Mouse (Mus musculus): Measurements from ENCODE around the gene Sipa1l1. TPM values are rescaled to one million over a fixed set of nuclear protein-coding genes. Genes with fewer than 3 reads are reported as not detected.

The Sipa1l1 gene
- polyA plus RNA-seq, 1 experiment, result 50.5 TPM

DNA sequence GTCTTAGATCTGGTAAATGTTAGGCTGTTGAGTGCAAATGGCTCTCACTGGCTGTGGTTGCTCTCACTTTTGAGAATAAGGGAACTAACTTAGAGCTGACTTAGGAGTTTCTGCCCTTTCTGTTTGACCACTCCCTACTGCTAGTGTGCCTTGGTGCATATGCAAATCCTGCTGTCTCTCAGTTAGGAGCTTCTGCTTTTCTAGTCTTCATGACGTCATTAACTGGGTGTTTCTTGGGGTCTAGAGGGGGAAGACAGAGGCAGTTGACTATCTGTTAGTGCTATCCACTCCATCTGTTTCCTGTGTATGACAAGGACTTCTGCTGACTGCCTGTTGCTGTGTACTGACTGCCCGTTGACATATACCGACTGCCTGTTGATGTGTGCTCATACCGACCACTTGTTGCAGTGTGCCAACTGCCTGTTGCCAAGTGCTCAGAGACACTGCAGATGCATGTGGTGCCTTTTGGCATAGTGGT lies 56.7 kb downstream of the Sipa1l1 start:
- Histone ChIP-seq H3K27ac (ENCODE audit: insufficient read depth, low read depth, low read length) (no peak overlapping the region), H3K4me3 (ENCODE audit: insufficient read depth, low read depth, low read length) (no peak overlapping the region), H3K4me1 (ENCODE audit: control insufficient read depth, insufficient read depth, low read length) (peaks cover 14% of the 10 kb centered on the region)
- 69% methylated on average over 4 of the region's 4 CpGs for WGBS
- no peak for TF ChIP-seq CTCF (IDR thresholded peaks at IDR 0.05; ENCODE audit: insufficient read depth, low read depth, low read length)
- no peak for TF ChIP-seq POLR2A (IDR thresholded peaks at IDR 0.05; ENCODE audit: insufficient read depth, low read depth, low read length)

DNA sequence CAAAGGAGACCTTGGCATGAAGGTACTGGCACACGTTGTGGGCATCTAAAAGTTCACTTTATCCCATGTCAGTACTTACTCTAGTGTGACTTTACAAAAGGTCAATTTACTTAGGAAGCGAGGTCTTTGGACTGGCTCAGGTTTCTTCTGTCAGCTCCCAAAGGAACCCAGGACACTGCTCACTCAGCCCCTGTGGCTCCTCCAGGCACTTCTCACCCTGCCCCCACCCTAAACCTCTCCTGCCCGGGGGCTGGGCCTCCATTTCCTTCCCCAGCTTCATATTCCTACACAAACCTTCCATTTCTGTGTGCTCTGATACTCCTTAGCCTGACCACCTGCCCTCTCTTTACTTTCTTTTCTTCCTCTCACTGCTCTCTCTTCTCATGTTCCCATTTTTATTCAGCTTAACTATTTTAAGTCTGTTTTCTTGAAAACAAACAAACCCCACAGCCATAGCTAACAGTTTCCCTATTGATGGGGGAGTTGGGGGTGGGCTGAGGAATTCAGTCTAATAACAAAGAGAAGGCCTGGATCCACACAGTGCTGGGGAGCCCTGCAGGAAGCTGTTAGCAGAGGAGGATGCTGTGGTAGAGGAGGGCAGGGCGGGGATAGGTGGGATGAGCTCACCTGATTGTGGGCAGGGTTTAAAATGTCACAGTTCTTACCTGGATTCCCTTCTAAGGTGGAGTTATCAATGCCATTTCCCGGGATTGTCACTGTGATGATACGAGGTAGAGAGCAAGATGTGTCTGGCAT lies 57.4 kb downstream of the Sipa1l1 start:
- no peak for TF ChIP-seq POLR2A (IDR thresholded peaks at IDR 0.05; ENCODE audit: insufficient read depth, low read depth, low read length)
- no peak for TF ChIP-seq CTCF (IDR thresholded peaks at IDR 0.05; ENCODE audit: insufficient read depth, low read depth, low read length)
- H3K27ac ChIP-seq (ENCODE audit: insufficient read depth, low read depth, low read length), result no peak overlapping the region
- peaks cover 16% of the 10 kb centered on the region for H3K4me1 ChIP-seq (ENCODE audit: control insufficient read depth, insufficient read depth, low read length)
- WGBS, result 73% methylated on average over 6 of the region's 6 CpGs
- H3K4me3 ChIP-seq (ENCODE audit: insufficient read depth, low read depth, low read length), result no peak overlapping the region

DNA sequence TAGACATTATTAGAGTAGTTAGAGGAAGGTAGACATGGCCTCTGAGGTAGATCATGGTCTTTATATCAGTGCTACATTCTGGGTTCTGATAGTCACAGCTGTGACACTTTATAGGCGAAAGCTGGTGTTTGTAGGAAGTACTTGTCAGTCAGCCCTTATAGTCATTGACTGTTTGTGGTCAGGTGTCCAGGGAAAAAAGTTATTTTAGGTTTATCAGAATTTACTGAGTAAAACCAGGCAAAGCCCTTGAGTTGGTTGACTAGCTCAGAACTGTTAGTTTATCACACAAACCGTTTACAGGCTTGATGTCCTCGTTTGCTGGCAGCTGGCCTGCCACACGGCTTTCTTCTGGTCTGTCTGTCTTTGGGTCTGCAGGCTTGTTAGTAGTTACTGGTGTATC lies 61.0 kb downstream of the Sipa1l1 start:
- peaks cover 21% of the 10 kb centered on the region for H3K4me1 ChIP-seq (ENCODE audit: control insufficient read depth, insufficient read depth, low read length)
- WGBS, result 63% methylated on average over 4 of the region's 4 CpGs
- TF ChIP-seq CTCF (IDR thresholded peaks at IDR 0.05; ENCODE audit: insufficient read depth, low read depth, low read length) (no peak), POLR2A (IDR thresholded peaks at IDR 0.05; ENCODE audit: insufficient read depth, low read depth, low read length) (no peak)
- no peak overlapping the region for H3K27ac ChIP-seq (ENCODE audit: insufficient read depth, low read depth, low read length)
- H3K4me3 ChIP-seq (ENCODE audit: insufficient read depth, low read depth, low read length), result no peak overlapping the region

DNA sequence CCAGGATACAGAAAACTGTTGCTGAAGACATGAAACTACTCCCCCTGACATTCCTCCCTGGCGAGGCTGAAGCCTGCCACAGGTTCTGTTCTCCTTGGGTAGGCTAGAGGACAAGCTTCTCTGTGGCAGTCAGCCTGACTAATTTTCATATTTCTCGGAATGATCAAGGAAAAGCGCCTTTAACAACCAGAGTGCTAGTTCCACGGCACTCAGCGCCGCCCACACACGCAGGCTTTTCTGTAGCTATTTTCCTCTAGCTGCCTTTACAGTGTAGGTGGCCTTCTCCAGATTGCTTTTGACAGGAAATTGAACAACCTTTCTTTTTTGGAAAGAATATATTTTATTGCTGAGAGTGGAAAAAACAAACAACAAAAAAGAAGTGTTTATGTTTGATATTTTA lies 62.1 kb downstream of the Sipa1l1 start:
- Histone ChIP-seq H3K27ac (ENCODE audit: insufficient read depth, low read depth, low read length) (no peak overlapping the region), H3K4me3 (ENCODE audit: insufficient read depth, low read depth, low read length) (no peak overlapping the region), H3K4me1 (ENCODE audit: control insufficient read depth, insufficient read depth, low read length) (peaks cover 21% of the 10 kb centered on the region)
- WGBS, result 31% methylated on average over 7 of the region's 7 CpGs
- TF ChIP-seq POLR2A (IDR thresholded peaks at IDR 0.05; ENCODE audit: insufficient read depth, low read depth, low read length) (no peak), CTCF (IDR thresholded peaks at IDR 0.05; ENCODE audit: insufficient read depth, low read depth, low read length) (no peak)

DNA sequence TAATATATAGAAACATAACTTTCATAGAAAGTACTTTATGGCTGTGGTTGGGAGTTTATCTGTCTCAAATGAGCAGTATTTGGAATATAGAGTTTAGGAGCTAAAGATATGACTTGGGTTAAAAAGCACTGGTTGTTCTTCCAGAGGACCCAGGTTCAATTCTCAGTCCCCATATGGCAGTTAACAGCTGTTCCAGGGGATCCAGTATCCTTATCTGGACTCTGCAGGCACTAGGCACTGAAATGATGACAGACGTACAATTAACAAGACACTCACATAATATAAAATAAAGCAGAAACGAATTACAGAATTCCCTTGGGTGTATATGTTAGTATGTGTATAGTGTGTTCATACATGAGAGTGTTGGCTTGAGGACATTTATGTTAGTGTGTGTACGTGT lies 64.1 kb downstream of the Sipa1l1 start:
- Histone ChIP-seq H3K27ac (ENCODE audit: insufficient read depth, low read depth, low read length) (no peak overlapping the region), H3K4me3 (ENCODE audit: insufficient read depth, low read depth, low read length) (no peak overlapping the region), H3K4me1 (ENCODE audit: control insufficient read depth, insufficient read depth, low read length) (peaks cover 21% of the 10 kb centered on the region)
- whole genome bisulfite sequencing, result 79% methylated on average over 3 of the region's 3 CpGs
- TF ChIP-seq POLR2A (IDR thresholded peaks at IDR 0.05; ENCODE audit: insufficient read depth, low read depth, low read length) (no peak), CTCF (IDR thresholded peaks at IDR 0.05; ENCODE audit: insufficient read depth, low read depth, low read length) (no peak)

DNA sequence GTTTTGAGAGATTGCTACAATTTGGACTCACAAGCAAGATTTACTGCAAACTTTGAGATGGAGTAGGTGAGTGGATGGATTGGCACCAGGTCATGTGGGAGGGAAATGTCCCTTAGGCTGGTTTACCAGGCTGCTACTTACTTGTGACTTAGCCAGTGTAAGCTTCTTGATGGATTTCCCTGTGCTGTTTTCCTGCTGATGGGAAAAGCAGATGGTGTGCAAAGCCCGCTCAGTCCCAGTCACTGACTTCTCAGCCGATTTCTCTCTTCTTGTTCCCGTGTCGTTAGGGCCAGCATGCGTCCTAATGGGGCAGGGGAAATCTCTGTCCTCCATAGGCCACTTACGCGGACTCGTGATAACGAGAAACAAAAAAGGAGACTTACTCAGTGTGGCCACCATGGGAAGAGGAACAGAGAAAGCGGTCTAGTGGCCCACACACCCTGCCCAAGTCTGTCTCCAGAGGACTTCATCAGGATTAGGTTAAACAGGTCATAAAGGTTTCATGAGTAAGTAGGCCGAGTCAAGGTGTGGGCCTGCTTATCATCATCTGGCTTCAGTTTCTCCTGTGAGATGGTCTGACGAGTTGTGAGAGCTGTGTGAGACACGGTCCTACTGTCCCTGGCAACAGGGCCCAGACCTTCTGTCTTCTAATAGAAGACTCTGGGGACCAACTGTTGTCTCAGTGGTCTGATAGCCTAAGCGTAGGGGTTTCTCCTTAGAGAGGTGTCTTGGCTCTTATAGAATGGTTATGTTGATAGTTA lies 65.5 kb downstream of the Sipa1l1 start:
- 94% methylated on average over 14 of the region's 14 CpGs for WGBS
- Histone ChIP-seq H3K4me3 (ENCODE audit: insufficient read depth, low read depth, low read length) (no peak overlapping the region), H3K4me1 (ENCODE audit: control insufficient read depth, insufficient read depth, low read length) (peaks cover 21% of the 10 kb centered on the region), H3K27ac (ENCODE audit: insufficient read depth, low read depth, low read length) (no peak overlapping the region)
- TF ChIP-seq POLR2A (IDR thresholded peaks at IDR 0.05; ENCODE audit: insufficient read depth, low read depth, low read length) (no peak), CTCF (IDR thresholded peaks at IDR 0.05; ENCODE audit: insufficient read depth, low read depth, low read length) (no peak)

DNA sequence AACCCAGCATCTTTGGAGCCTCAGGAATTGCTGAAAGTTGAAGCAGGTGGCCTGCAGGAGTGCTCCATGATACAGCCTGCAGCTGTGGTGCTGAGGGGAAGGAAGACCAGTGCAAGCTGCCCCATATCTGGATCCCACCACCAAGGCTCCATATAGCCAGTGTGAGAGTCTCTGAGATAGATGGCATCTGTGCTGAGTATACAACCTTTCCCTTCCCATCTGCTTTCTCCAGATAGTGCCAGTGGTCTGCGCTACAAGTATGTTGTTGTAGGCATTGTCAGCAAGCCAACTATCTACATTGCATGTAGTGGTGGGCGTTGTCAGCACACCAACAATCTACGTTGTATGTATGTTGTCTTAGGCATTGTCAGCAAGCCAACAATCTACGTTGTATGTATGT lies 68.0 kb downstream of the Sipa1l1 start:
- 88% methylated on average over 4 of the region's 4 CpGs for WGBS
- H3K4me3 ChIP-seq (ENCODE audit: insufficient read depth, low read depth, low read length), result no peak overlapping the region
- no peak overlapping the region for H3K27ac ChIP-seq (ENCODE audit: insufficient read depth, low read depth, low read length)
- peaks cover 7% of the 10 kb centered on the region; the same call in 1 of the 2 replicates for H3K4me1 ChIP-seq (ENCODE audit: control insufficient read depth, insufficient read depth, low read length)
- TF ChIP-seq POLR2A (IDR thresholded peaks at IDR 0.05; ENCODE audit: insufficient read depth, low read depth, low read length), result no peak
- no peak for TF ChIP-seq CTCF (IDR thresholded peaks at IDR 0.05; ENCODE audit: insufficient read depth, low read depth, low read length)

DNA sequence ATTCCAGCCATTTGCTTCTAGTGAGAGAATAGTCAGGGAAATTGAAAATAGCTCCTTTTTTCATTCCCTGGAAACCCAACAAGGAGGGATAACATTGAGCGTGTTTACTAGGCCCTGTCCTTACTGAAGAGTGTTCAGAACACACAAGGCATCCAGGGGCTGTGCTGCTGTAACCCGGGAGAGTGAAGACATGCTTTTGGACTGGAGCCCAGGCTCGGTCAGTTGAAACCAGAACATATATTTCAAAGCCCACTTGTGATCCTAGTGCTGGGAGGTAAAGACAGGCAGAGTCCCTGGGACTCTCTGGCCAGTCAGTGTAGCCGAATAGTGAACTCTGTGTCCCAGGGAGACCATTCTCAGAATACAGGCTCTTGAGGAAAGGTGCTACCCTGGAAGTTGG lies 68.8 kb downstream of the Sipa1l1 start:
- H3K4me3 ChIP-seq (ENCODE audit: insufficient read depth, low read depth, low read length), result no peak overlapping the region
- 44% methylated on average over 4 of the region's 4 CpGs for WGBS
- H3K27ac ChIP-seq (ENCODE audit: insufficient read depth, low read depth, low read length), result no peak overlapping the region
- TF ChIP-seq CTCF (IDR thresholded peaks at IDR 0.05; ENCODE audit: insufficient read depth, low read depth, low read length), result no peak
- no peak for TF ChIP-seq POLR2A (IDR thresholded peaks at IDR 0.05; ENCODE audit: insufficient read depth, low read depth, low read length)
- H3K4me1 ChIP-seq (ENCODE audit: control insufficient read depth, insufficient read depth, low read length), result peaks cover 4% of the 10 kb centered on the region; the same call in 1 of the 2 replicates

DNA sequence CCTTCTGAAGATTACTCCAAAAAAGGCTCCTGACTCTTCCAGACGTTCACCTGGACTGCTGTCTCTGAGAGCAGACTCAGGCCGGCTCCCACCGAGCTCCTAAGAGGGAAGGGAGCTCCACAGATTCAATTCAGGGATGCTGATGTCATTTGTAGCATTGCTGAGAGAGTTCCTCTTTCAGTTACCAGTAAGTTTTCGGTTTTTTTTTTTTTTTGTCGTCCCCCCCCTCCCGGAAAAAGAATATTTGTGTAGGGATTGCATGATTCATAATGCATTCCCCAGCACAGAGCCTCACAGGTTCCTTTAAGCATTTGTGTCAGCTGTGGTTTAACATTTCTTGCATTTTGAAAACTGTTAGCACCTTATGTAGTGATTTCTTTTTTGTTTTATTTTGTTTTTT lies 71.6 kb downstream of the Sipa1l1 start:
- H3K4me1 ChIP-seq (ENCODE audit: control insufficient read depth, insufficient read depth, low read length), result peaks cover 6% of the 10 kb centered on the region; the same call in 1 of the 2 replicates
- no peak overlapping the region for H3K27ac ChIP-seq (ENCODE audit: insufficient read depth, low read depth, low read length)
- WGBS, result 76% methylated on average over 6 of the region's 6 CpGs
- H3K4me3 ChIP-seq (ENCODE audit: insufficient read depth, low read depth, low read length), result no peak overlapping the region
- TF ChIP-seq POLR2A (IDR thresholded peaks at IDR 0.05; ENCODE audit: insufficient read depth, low read depth, low read length) (no peak), CTCF (IDR thresholded peaks at IDR 0.05; ENCODE audit: insufficient read depth, low read depth, low read length) (no peak)
